Mouse (Mus musculus) Muller cell, postnatal 12 days (primary cell): ENCODE data around the gene Tnfrsf8.

Experiments
- DNase-seq: peaks from one replicate; pipeline ENCODE4 v3.0.0-alpha.2; 2015; ENCODE audit errors: inconsistent ontology term

Tnfrsf8 gene

DNA sequence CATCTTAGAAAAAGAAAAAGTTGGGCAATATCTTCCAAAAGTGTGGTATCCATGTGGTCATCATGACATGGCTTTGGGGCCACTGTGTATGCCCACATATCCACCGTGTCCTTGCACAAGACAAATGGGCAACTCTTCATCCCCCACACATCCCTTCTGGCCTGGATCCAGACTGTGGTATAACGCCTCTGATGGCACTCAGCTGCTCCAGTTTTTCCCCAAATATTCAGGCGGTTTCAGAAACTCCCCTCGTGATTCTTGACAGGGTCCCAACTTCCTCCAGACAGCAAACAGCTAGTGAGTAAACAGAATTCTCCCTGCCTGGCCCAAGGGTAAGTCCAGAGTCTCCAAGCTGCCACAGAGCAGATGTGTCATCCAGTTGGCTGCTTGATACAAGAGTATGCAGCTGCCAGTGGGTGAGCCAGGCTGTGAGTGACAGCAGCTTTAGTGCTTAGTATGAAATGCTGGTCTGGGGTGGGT, 47.3 kb downstream of the Tnfrsf8 start:
- DNase-seq: peak; percentile 47

DNA sequence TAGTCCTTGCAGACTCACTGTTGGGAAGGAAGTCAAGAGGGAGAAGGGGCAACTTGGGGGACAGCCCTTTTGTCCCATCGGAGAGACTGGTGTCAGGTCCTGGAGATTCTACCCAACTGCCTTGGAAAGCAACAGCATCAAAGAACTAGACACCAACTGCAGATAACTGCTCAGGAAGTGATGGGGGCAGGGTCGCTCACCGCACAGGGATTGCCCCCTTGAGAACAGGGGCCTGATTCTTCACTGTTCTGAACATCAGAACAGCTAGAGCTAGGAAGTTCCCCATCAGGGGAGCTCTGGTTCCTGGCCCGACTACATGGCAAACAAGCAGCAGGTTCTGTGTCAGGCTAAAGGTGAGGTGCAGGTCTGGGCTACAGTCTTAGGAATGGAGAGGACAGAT, 48.5 kb downstream of the Tnfrsf8 start:
- no peak for DNase-seq

- DNase-seq: no peak
These were observed 50.2 kb downstream of the Tnfrsf8 start for GRCm38 (mm10) chr4:145264761-145265160.

- DNase-seq: no peak
These were observed 51.4 kb downstream of the Tnfrsf8 start for GRCm38 (mm10) chr4:145263583-145263982.

DNA sequence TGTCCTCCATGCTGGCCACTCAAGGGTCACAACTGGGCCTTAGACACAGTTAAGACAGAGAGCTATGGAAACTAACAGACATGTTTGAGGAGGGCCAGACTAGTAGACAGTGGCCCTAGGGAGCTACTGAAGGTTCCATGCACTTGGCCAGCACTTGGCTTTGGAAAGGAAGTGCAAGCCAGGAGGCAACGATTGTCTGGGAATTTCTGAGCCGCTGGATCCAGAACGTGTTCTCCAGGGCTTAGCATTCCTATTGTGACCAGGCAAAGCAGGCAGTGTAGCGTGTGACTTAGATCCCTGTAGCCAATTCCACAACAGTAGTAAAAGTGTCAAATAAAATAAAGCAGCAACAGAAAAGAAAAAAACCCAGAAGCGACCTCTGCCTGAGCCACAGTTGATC, 54.2 kb downstream of the Tnfrsf8 start:
- no peak for DNase-seq

DNA sequence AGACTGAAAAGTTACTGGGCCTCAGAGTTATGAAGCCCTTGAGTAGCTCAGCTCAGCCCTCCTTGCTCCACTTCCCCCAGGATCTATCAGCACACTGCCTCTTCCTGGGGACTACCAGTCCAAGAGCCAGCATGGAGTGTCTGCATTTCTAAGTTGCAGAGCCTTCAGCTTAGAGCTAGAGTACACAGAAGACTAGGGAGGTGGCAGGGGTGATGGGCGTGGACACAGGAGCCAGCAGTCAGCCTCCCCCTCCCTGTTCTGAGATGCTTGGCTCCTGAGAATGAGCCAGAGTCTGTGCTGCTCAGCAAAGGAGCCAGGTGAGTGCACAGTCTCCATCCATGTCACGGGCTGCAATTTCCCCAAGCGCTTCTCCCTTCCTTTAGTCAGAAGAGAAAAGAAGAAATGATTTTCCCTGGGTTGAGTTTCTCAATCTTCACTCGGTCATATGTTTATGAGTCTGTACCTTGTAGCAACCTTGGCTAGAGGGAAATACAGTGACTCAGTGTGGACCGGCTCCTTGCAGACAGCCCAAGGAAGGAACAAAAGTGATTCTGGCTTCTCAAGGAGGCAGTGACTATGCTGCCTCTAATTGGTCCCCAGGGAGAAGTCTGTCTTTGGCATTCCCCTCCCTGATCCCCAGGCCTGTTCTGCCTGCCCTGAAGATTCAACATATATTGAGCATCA, 57.1 kb downstream of the Tnfrsf8 start:
- DNase-seq: no peak

GRCm38 (mm10) chr4:145256144-145256543, 58.8 kb downstream of the Tnfrsf8 start:
- no peak for DNase-seq

- peak; percentile 84 for DNase-seq
These were observed 60.5 kb downstream of the Tnfrsf8 start for GRCm38 (mm10) chr4:145254418-145254817.

GRCm38 (mm10) chr4:145252611-145253010, 62.4 kb downstream of the Tnfrsf8 start:
- no peak for DNase-seq

GRCm38 (mm10) chr4:145251546-145251945, 63.4 kb downstream of the Tnfrsf8 start:
- DNase-seq: no peak

GRCm38 (mm10) chr4:145250002-145250401, 65.0 kb downstream of the Tnfrsf8 start:
- DNase-seq: no peak

- DNase-seq: no peak
These were observed 67.4 kb downstream of the Tnfrsf8 start for GRCm38 (mm10) chr4:145247556-145247955.

DNA sequence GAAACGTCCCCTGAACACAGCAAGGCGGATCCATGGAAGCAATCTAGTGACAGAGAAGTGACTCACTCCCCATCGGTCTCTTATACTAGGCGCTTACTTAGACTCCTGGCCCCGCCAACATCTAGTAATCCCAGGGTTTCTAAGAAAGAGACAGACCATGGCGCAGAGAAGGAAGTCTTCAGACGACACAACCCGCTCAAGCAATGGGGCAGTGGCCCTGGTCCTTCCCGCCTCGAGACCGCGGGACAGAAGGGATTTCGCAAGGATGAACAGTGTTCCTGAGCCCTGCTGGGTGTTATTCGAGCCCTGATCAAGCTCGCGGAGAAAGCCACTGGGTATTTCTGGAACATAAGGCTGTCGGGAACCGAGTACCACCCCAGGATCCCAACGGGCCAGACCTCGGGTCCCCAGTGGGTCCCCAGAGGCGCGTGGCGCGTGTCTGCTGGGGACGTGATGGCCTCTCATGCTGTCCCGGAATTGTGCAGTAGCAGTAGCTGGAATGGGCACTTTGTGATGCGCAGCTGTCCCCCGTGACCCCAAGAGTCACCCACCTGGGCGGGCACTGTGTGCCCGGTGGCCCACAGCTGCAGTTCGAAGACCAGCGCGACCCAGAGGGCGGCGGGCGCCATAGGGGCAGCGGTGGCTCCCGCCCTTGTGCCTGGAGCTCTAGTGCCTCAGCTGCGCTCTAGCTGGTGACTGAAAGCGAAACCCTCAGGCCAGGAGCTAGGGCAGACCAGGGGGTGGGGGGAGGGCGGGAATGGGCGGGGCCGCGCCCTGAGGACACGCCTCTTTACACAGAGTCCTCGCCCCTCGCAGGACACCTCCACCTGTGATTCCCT, 68.6 kb downstream of the Tnfrsf8 start, which contains the start of gene Tnfrsf1b:
Gene Tnfrsf1b (minus strand): TSS at position 698 of the 839 bp plus-strand sequence.
- peak; percentile 77 for DNase-seq

DNA sequence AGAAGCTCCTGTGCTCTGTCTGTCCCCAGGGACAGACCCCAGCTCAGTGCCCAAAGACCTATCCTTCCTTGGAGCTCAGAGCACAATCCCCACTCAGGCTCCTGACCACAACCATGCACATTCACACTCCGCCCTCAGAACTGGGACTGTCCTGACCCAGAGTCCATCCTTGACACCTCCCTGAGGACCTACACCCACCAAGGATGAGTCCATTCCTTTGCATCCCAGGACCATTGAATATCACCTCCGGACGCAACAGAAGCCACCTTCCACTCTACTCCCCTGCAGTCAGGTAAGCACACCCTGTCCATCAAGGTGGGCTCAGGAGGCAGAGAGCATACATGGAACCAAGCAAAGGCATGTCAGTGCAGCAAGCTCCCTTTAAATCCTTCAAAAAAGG, 69.4 kb downstream of the Tnfrsf8 start:
- DNase-seq: no peak

- no peak for DNase-seq
These were observed 70.3 kb downstream of the Tnfrsf8 start for GRCm38 (mm10) chr4:145244676-145245075.

- no peak for DNase-seq
These were observed 72.1 kb downstream of the Tnfrsf8 start for GRCm38 (mm10) chr4:145242719-145243350.

DNA sequence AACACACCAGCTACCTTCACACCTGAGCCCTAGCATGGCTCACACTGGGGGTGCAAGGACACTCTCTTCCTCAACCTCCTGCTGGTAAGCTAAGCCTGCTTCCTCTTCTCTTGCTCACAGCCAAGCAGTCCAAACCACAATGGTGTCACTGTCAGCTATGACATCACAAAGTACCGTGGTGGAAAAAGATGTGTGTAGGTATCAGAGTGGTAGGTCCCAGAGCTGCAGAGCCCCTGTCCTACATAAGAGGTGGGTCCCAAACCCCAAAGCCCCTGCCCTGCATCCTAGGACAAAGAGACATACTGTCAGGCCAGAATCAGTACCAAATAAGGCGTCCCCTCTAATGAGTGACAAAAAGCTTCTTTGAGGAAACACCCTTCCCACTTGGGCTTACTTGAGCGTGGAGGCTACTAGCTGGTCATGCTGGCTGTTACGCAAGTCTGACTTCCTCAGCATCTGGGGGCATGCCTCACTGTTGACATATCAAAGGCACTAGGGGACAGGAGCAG, 74.2 kb downstream of the Tnfrsf8 start:
- peak; percentile 34 for DNase-seq

- peak; percentile 98 for DNase-seq
These were observed 75.7 kb downstream of the Tnfrsf8 start for GRCm38 (mm10) chr4:145239049-145239830.

GRCm38 (mm10) chr4:145236027-145236426, 78.9 kb downstream of the Tnfrsf8 start:
- DNase-seq: no peak

DNA sequence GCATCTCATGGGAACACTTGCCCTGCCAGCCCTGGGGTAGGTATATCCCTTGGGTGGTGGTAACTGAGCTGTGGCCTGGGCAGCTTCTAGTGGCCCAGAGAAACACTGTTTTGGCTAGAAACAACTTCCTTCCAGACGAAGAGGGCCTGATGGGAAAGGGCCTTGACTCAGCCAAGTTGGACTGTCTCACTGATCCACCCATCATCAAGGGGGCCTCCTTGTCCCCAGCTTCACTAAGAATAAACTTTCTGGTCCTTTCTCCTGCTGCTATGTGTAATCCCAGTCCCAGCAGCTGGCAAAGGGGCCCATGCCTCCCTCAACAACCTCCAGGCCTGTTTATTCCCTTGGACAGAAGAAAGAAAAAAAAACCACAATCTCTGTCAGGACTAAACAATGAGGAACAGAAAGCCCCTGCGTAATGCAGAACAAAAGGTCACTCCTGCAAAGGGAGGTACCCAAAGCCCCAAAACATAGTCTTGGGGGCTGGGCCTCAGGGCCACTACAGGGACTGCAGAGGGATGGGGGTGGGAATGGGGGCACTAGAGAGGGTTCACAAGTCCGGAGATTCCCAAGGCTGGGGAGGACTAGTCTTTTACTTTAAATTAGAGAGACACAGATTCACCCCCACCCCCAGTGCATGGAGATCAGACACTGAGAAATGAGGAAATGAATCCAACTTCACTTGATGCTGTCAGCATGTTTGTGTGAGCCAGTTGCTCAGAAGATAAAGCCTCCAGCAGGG, 81.3 kb downstream of the Tnfrsf8 start:
- peak; percentile 45 for DNase-seq

GRCm38 (mm10) chr4:145231732-145232131, 83.2 kb downstream of the Tnfrsf8 start:
- DNase-seq: no peak
